Mouse (Mus musculus): ENCODE results near the gene Atp5g2. TPM values are rescaled to one million over a fixed set of nuclear protein-coding genes. Genes with fewer than 3 reads are reported as not detected.

Gene Atp5g2
- polyA plus RNA-seq, 1 experiment: 434 TPM

DNA sequence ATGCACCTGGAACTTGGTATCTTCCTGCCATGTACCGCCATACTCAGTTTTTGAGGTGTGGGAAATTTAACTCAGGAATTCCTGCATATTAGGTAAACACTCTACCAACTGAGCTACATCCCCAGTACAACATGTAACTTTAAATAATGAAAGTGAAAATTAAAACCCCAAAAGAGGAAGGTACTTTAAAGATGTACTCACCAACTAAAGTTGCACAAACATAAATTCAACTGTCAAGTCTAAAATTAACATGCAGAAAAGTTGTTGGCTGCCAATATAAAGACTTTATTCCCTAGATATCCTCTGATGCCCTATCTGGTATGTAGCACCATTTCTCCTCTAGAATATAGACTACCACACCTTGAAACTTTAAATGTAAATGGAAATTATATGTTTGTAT, 54.5 kb downstream of the Atp5g2 start:
- TF ChIP-seq POLR2A (IDR thresholded peaks at IDR 0.05; ENCODE audit: control insufficient read depth, extremely low read depth, insufficient read depth, low read length, poor library complexity) (no peak), CTCF (IDR thresholded peaks at IDR 0.05; ENCODE audit: borderline replicate concordance, control insufficient read depth, extremely low read depth, insufficient read depth, low read length, poor library complexity) (no peak)
- no peaks in the 10 kb centered on the region for H3K4me1 ChIP-seq (replicated peaks; ENCODE audit: control insufficient read depth, insufficient read depth, low read length)
- DNase-seq: no peak
- H3K4me3 ChIP-seq (ENCODE audit: control insufficient read depth, insufficient read depth, low read length): no peak overlapping the region
- 63% methylated on average over 1 of the region's 1 CpGs for WGBS
- H3K36me3 ChIP-seq (ENCODE audit: control insufficient read depth, insufficient read depth, low read length): no peaks in the 10 kb centered on the region
- H3K27me3 ChIP-seq (ENCODE audit: control insufficient read depth, insufficient read depth, low read length): no peaks in the 10 kb centered on the region
- H3K27ac ChIP-seq (ENCODE audit: control insufficient read depth, insufficient read depth, low read length): no peak overlapping the region

DNA sequence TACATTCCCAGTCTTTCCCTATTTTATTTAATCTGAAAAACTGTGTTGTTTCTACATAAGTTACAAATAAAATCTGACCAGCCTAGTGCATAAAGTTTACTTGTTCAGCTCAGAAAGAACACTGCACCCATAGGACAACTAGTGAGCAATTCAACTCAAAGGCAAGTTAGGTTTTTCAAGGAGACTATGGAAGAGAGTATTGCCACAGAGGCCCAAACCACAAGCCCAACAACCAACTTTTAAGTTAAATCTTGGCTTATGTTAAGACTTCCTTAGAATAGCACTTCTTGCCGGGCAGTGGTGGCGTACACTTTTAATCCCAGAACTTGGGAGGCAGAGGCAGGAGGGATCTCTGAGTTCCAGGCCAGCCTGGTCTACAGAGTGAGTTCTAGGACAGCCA, 56.0 kb downstream of the Atp5g2 start:
- H3K4me3 ChIP-seq (ENCODE audit: control insufficient read depth, insufficient read depth, low read length): no peak overlapping the region
- no peaks in the 10 kb centered on the region for H3K4me1 ChIP-seq (replicated peaks; ENCODE audit: control insufficient read depth, insufficient read depth, low read length)
- 54% methylated on average over 2 of the region's 2 CpGs for WGBS
- no peak for DNase-seq
- TF ChIP-seq CTCF (IDR thresholded peaks at IDR 0.05; ENCODE audit: borderline replicate concordance, control insufficient read depth, extremely low read depth, insufficient read depth, low read length, poor library complexity): no peak
- no peak for TF ChIP-seq POLR2A (IDR thresholded peaks at IDR 0.05; ENCODE audit: control insufficient read depth, extremely low read depth, insufficient read depth, low read length, poor library complexity)
- no peak overlapping the region for H3K27ac ChIP-seq (ENCODE audit: control insufficient read depth, insufficient read depth, low read length)
- no peaks in the 10 kb centered on the region for H3K36me3 ChIP-seq (ENCODE audit: control insufficient read depth, insufficient read depth, low read length)
- no peaks in the 10 kb centered on the region for H3K27me3 ChIP-seq (ENCODE audit: control insufficient read depth, insufficient read depth, low read length)

DNA sequence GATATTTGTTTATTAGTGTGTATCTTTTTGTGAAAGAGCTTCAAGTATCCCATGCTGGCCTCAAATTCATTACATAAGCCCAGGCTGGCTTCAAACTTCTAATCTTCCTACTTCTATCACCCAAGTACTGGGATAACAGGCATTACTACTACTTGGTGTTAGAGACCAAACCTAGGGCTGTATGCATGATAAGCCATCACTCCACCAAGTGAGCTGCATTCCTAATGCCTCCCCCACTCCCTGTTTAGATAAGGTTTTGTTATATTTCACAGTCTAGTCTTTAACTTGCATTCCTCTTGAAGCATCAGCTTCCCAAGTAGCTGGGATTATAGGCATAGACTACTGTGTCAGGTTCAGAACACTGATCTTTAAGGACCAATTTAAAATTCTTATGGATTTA, 57.9 kb downstream of the Atp5g2 start:
- no peaks in the 10 kb centered on the region for H3K27me3 ChIP-seq (ENCODE audit: control insufficient read depth, insufficient read depth, low read length)
- no peak overlapping the region for H3K27ac ChIP-seq (ENCODE audit: control insufficient read depth, insufficient read depth, low read length)
- TF ChIP-seq POLR2A (IDR thresholded peaks at IDR 0.05; ENCODE audit: control insufficient read depth, extremely low read depth, insufficient read depth, low read length, poor library complexity) (no peak), CTCF (IDR thresholded peaks at IDR 0.05; ENCODE audit: borderline replicate concordance, control insufficient read depth, extremely low read depth, insufficient read depth, low read length, poor library complexity) (no peak)
- H3K4me3 ChIP-seq (ENCODE audit: control insufficient read depth, insufficient read depth, low read length): no peak overlapping the region
- H3K4me1 ChIP-seq (replicated peaks; ENCODE audit: control insufficient read depth, insufficient read depth, low read length): no peaks in the 10 kb centered on the region
- no peak for DNase-seq
- no peaks in the 10 kb centered on the region for H3K36me3 ChIP-seq (ENCODE audit: control insufficient read depth, insufficient read depth, low read length)

DNA sequence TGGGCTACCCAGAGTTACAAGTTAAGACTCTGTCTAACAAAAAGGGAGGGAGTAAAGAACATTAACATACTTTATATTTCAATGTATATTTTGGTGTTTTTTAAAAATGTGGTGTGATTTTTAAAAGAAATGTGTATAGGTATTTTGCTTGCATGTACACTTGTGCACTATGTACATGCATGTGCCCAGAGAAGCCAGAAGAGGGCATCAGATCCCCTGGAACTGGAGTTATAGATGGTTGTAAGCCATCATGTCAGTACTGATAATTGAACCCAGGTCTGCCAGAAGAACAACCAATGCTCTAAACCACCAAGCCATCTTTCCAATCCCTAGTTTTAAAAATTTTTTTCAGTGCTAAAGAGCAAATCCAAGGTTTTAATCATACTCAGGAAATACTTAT, 59.2 kb downstream of the Atp5g2 start:
- H3K4me1 ChIP-seq (replicated peaks; ENCODE audit: control insufficient read depth, insufficient read depth, low read length): no peaks in the 10 kb centered on the region
- no peak overlapping the region for H3K4me3 ChIP-seq (ENCODE audit: control insufficient read depth, insufficient read depth, low read length)
- H3K36me3 ChIP-seq (ENCODE audit: control insufficient read depth, insufficient read depth, low read length): no peaks in the 10 kb centered on the region
- H3K27ac ChIP-seq (ENCODE audit: control insufficient read depth, insufficient read depth, low read length): no peak overlapping the region
- no peaks in the 10 kb centered on the region for H3K27me3 ChIP-seq (ENCODE audit: control insufficient read depth, insufficient read depth, low read length)
- peak; percentile 6 for DNase-seq
- TF ChIP-seq POLR2A (IDR thresholded peaks at IDR 0.05; ENCODE audit: control insufficient read depth, extremely low read depth, insufficient read depth, low read length, poor library complexity) (no peak), CTCF (IDR thresholded peaks at IDR 0.05; ENCODE audit: borderline replicate concordance, control insufficient read depth, extremely low read depth, insufficient read depth, low read length, poor library complexity) (no peak)

Other genes starting within 250 kb of the Atp5g2 start
- 0.65 and 1.7 TPM in 2 replicates for gene Amhr2, start 227.0 kb downstream of the Atp5g2 start, polyA plus RNA-seq (2012; rRNA removed)
- gene Prr13, start 213.3 kb downstream of the Atp5g2 start, polyA plus RNA-seq (2012; rRNA removed): 109 and 123 TPM in 2 replicates
- gene Pcbp2, start 201.8 kb downstream of the Atp5g2 start, polyA plus RNA-seq (2012; rRNA removed): 846 and 935 TPM in 2 replicates
- not detected in 2 replicates for gene Gm10337, start 168.6 kb downstream of the Atp5g2 start, polyA plus RNA-seq (2012; rRNA removed)
- gene Map3k12, start 155.3 kb downstream of the Atp5g2 start, polyA plus RNA-seq (2012; rRNA removed): 11.3 and 12.7 TPM in 2 replicates
- 133 and 166 TPM in 2 replicates for gene Tarbp2, start 154.2 kb downstream of the Atp5g2 start, polyA plus RNA-seq (2012; rRNA removed)
- gene Npff, start 147.4 kb downstream of the Atp5g2 start, polyA plus RNA-seq (2012; rRNA removed): 10.8 and 11.7 TPM in 2 replicates
- gene Gm28047, start 47.3 kb downstream of the Atp5g2 start, polyA plus RNA-seq (2012; rRNA removed): not detected in 2 replicates
- gene Atf7, start 46.9 kb downstream of the Atp5g2 start, polyA plus RNA-seq (2012; rRNA removed): 129 and 140 TPM in 2 replicates
- gene Calcoco1, start 49.8 kb upstream of the Atp5g2 start, polyA plus RNA-seq (2012; rRNA removed): 74.7 and 77.5 TPM in 2 replicates
- not detected in 2 replicates for gene Hoxc13, start 248.8 kb upstream of the Atp5g2 start, polyA plus RNA-seq (2012; rRNA removed)